Mouse (Mus musculus): ENCODE results near the gene March9. TPM values are rescaled to one million over a fixed set of nuclear protein-coding genes. Genes with fewer than 3 reads are reported as not detected.

The March9 gene
- total and polyA plus RNA-seq, 2 experiments from 2014 or later: 9.8 to 84.0 TPM

DNA sequence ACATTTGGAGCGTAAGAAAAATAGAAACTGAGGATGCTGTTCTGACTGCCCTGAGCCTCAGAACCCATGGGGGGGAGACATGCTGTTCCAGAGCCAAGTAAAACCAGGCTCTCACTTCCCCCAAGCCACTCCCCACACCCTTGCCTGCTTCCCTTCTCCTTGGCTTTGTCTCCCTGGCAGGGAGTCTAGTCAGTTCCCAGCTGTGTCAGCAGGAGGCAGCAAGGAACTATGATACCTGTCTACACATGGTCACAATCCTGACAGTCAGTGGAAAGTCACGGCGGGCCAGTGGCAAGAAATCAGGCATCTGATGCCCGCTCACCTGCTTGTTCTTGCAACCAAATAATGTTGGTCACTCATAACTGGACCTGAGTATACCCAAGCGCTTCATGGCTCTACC is 43.5 kb downstream of the March9 start:
- no peak for ATAC-seq (ENCODE audit: low FRiP score)
- no peaks in the 10 kb centered on the region for H3K9me3 ChIP-seq (ENCODE audit: low read length)
- TF ChIP-seq CTCF (IDR thresholded peaks at IDR 0.05): peak; percentile 38
- 58% methylated on average over 5 of the region's 5 CpGs for WGBS
- no peak for DNase-seq (ENCODE audit: low spot score)
- no peaks in the 10 kb centered on the region for H3K36me3 ChIP-seq (ENCODE audit: insufficient read depth, low read length)
- no peak overlapping the region for H3K9ac ChIP-seq (replicated peaks; ENCODE audit: low read length, poor library complexity, severe bottlenecking)
- no peak overlapping the region for H3K4me2 ChIP-seq (ENCODE audit: low read depth, low read length, poor library complexity, severe bottlenecking)
- H3K27ac ChIP-seq (ENCODE audit: low read depth, low read length): no peak overlapping the region
- H3K4me3 ChIP-seq (ENCODE audit: low read depth, low read length): no peak overlapping the region
- no peaks in the 10 kb centered on the region for H3K27me3 ChIP-seq (ENCODE audit: insufficient read depth, low read length)
- no peaks in the 10 kb centered on the region for H3K4me1 ChIP-seq (ENCODE audit: insufficient read depth, low read length)

Other genes with a start within 250 kb of the March9 start
- gene Atp23, start 158.8 kb downstream of the March9 start, total RNA-seq (2014; rRNA removed): 13.2 and 17.4 TPM in 2 replicates
- 18.4 and 19.1 TPM in 2 replicates for gene Atp23, start 158.8 kb downstream of the March9 start, polyA plus RNA-seq (2015; fragmentation: Nextera tagmentation; extraction: Ambion mirVana)
- gene Ctdsp2, start 81.5 kb downstream of the March9 start, total RNA-seq (2014; rRNA removed): 50.1 and 54.6 TPM in 2 replicates
- gene Ctdsp2, start 81.5 kb downstream of the March9 start, polyA plus RNA-seq (2015; fragmentation: Nextera tagmentation; extraction: Ambion mirVana): 10.2 and 11.2 TPM in 2 replicates
- 0.90 and 2.0 TPM in 2 replicates for gene Avil, start 59.5 kb downstream of the March9 start, total RNA-seq (2014; rRNA removed)
- 1.2 and 1.3 TPM in 2 replicates for gene Avil, start 59.5 kb downstream of the March9 start, polyA plus RNA-seq (2015; fragmentation: Nextera tagmentation; extraction: Ambion mirVana)
- gene Tsfm, start 29.3 kb downstream of the March9 start, total RNA-seq (2014; rRNA removed): 29.3 and 33.8 TPM in 2 replicates
- 60.7 and 63.3 TPM in 2 replicates for gene Tsfm, start 29.3 kb downstream of the March9 start, polyA plus RNA-seq (2015; fragmentation: Nextera tagmentation; extraction: Ambion mirVana)
- gene Mettl1, start 18.8 kb downstream of the March9 start, total RNA-seq (2014; rRNA removed): 6.5 and 8.7 TPM in 2 replicates
- gene Mettl1, start 18.8 kb downstream of the March9 start, polyA plus RNA-seq (2015; fragmentation: Nextera tagmentation; extraction: Ambion mirVana): 19.1 TPM in 2 replicates
- not detected in 2 replicates for gene Eef1akmt3, start 18.7 kb downstream of the March9 start, total RNA-seq (2014; rRNA removed)
- gene Eef1akmt3, start 18.7 kb downstream of the March9 start, polyA plus RNA-seq (2015; fragmentation: Nextera tagmentation; extraction: Ambion mirVana): 0.10 and 0.16 TPM in 2 replicates
- gene Cyp27b1, start 11.9 kb downstream of the March9 start, total RNA-seq (2014; rRNA removed): 0.22 TPM in 1 of 2 replicates, not detected in the other
- gene Cyp27b1, start 11.9 kb downstream of the March9 start, polyA plus RNA-seq (2015; fragmentation: Nextera tagmentation; extraction: Ambion mirVana): 0.13 TPM in 1 of 2 replicates, not detected in the other
- gene Cdk4, start 3.4 kb upstream of the March9 start, total RNA-seq (2014; rRNA removed): 311 and 365 TPM in 2 replicates
- 364 and 374 TPM in 2 replicates for gene Cdk4, start 3.4 kb upstream of the March9 start, polyA plus RNA-seq (2015; fragmentation: Nextera tagmentation; extraction: Ambion mirVana)
- gene Tspan31, start 10.1 kb upstream of the March9 start, total RNA-seq (2014; rRNA removed): 109 and 122 TPM in 2 replicates
- 101 and 104 TPM in 2 replicates for gene Tspan31, start 10.1 kb upstream of the March9 start, polyA plus RNA-seq (2015; fragmentation: Nextera tagmentation; extraction: Ambion mirVana)
- gene Agap2, start 15.1 kb upstream of the March9 start, total RNA-seq (2014; rRNA removed): 330 and 343 TPM in 2 replicates
- gene Agap2, start 15.1 kb upstream of the March9 start, polyA plus RNA-seq (2015; fragmentation: Nextera tagmentation; extraction: Ambion mirVana): 5.4 and 6.3 TPM in 2 replicates
- 114 and 120 TPM in 2 replicates for gene Os9, start 60.9 kb upstream of the March9 start, total RNA-seq (2014; rRNA removed)
- gene Os9, start 60.9 kb upstream of the March9 start, polyA plus RNA-seq (2015; fragmentation: Nextera tagmentation; extraction: Ambion mirVana): 126 TPM in 2 replicates
- 126 and 134 TPM in 2 replicates for gene B4galnt1, start 105.0 kb upstream of the March9 start, total RNA-seq (2014; rRNA removed)
- 86.8 and 88.6 TPM in 2 replicates for gene B4galnt1, start 105.0 kb upstream of the March9 start, polyA plus RNA-seq (2015; fragmentation: Nextera tagmentation; extraction: Ambion mirVana)
- 0.05 TPM in 2 replicates for gene Slc26a10, start 120.5 kb upstream of the March9 start, total RNA-seq (2014; rRNA removed)
- gene Slc26a10, start 120.5 kb upstream of the March9 start, polyA plus RNA-seq (2015; fragmentation: Nextera tagmentation; extraction: Ambion mirVana): 0.80 TPM in 2 replicates
- 47.6 and 48.8 TPM in 2 replicates for gene Arhgef25, start 129.9 kb upstream of the March9 start, total RNA-seq (2014; rRNA removed)
- 13.5 and 15.4 TPM in 2 replicates for gene Arhgef25, start 129.9 kb upstream of the March9 start, polyA plus RNA-seq (2015; fragmentation: Nextera tagmentation; extraction: Ambion mirVana)
- 258 and 275 TPM in 2 replicates for gene Dtx3, start 135.5 kb upstream of the March9 start, total RNA-seq (2014; rRNA removed)
- 205 and 217 TPM in 2 replicates for gene Dtx3, start 135.5 kb upstream of the March9 start, polyA plus RNA-seq (2015; fragmentation: Nextera tagmentation; extraction: Ambion mirVana)
- 17.0 and 18.3 TPM in 2 replicates for gene Pip4k2c, start 151.4 kb upstream of the March9 start, total RNA-seq (2014; rRNA removed)
- gene Pip4k2c, start 151.4 kb upstream of the March9 start, polyA plus RNA-seq (2015; fragmentation: Nextera tagmentation; extraction: Ambion mirVana): 14.5 and 15.1 TPM in 2 replicates
- gene Kif5a, start 203.2 kb upstream of the March9 start, total RNA-seq (2014; rRNA removed): 244 and 249 TPM in 2 replicates
- gene Kif5a, start 203.2 kb upstream of the March9 start, polyA plus RNA-seq (2015; fragmentation: Nextera tagmentation; extraction: Ambion mirVana): 102 and 103 TPM in 2 replicates
- gene Dctn2, start 206.2 kb upstream of the March9 start, total RNA-seq (2014; rRNA removed): 274 and 309 TPM in 2 replicates
- gene Dctn2, start 206.2 kb upstream of the March9 start, polyA plus RNA-seq (2015; fragmentation: Nextera tagmentation; extraction: Ambion mirVana): 318 and 345 TPM in 2 replicates
- 8.2 and 10.0 TPM in 2 replicates for gene Mbd6, start 228.8 kb upstream of the March9 start, total RNA-seq (2014; rRNA removed)
- gene Mbd6, start 228.8 kb upstream of the March9 start, polyA plus RNA-seq (2015; fragmentation: Nextera tagmentation; extraction: Ambion mirVana): 7.3 and 11.2 TPM in 2 replicates

Data from midbrain, postnatal 0 days (tissue).